Mouse (Mus musculus): ENCODE results near the gene Pim1. TPM values are rescaled to one million over a fixed set of nuclear protein-coding genes. Genes with fewer than 3 reads are reported as not detected.
A peak's percentile ranks its signal among the peaks of the same experiment; 100 is the strongest.
"Not testable (repeated sequence)": the region's sequence is repeated elsewhere in the genome, so short reads cannot be mapped to it uniquely, and the experiment has no call there.

The Pim1 gene
- total RNA-seq, 1 experiment from 2014 or later: 588 TPM

- ATAC-seq (replicated peaks in 1 of 2; ENCODE audit: insufficient read depth in 1 of 2, low FRiP score in 2 of 2, low TSS enrichment in 1 of 2, low read depth in 1 of 2, poor library complexity in 2 of 2, severe bottlenecking in 2 of 2): peak; percentile 16 to 24; a peak in 3 of 4 replicates
Measured at GRCm38 (mm10) chr17:29488978-29489970, 1.3 kb upstream of the Pim1 start.

- ATAC-seq (replicated peaks in 1 of 2; ENCODE audit: insufficient read depth in 1 of 2, low FRiP score in 2 of 2, low TSS enrichment in 1 of 2, low read depth in 1 of 2, poor library complexity in 2 of 2, severe bottlenecking in 2 of 2): peak; percentile 61 to 75
Measured at GRCm38 (mm10) chr17:29489971-29490712, 411 bp upstream of the Pim1 start.

GRCm38 (mm10) chr17:29491591-29492268, 1.2 kb downstream of the Pim1 start:
- ATAC-seq (replicated peaks in 1 of 2; ENCODE audit: insufficient read depth in 1 of 2, low FRiP score in 2 of 2, low TSS enrichment in 1 of 2, low read depth in 1 of 2, poor library complexity in 2 of 2, severe bottlenecking in 2 of 2): no peak

DNA sequence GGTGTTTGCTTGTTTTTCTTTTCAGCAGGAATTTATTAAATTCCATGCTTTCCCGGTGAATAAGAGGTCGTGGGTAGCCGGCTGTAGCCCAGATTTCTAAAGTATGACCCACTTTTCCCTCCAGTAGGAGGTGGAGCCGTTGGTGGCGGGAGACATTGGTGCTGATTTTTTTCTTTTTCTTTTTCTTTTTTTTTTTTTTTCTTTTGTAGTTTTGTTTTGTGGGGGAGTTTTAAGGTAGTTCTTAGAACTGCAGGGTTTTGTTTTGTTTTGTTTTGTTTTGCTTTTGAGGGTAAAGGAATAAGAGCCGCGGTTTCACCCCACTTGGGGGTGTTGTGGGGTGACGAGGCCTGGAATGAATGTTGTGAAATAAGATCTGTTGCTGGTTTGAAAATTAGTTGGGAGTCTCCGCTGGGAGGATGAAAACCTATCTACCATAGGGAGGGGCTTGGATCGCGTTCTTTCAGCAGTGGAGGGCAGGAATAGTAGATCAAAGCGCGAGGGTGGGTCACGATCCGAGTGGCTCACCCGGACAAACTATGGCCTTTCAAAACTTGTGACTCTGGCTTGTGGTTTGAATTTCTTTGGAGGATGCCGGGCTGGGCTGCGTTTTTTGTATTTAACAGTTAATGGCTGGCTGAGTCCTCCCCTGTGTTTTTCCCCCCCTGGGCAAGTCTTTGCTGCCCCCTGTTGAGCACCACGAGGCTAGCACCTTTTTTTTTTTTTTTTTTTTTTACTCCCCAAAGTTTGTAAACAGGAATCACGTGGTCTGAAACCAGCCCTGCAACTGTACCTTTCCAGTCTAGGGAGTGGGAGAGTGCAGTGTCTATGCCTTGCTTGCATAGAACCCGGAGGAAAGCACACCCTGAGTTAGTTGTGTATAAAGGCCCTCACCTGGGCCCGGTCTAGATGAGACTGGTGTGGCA, 2.0 kb downstream of the Pim1 start:
- peak; percentile 22 to 39 for ATAC-seq (replicated peaks in 1 of 2; ENCODE audit: insufficient read depth in 1 of 2, low FRiP score in 2 of 2, low TSS enrichment in 1 of 2, low read depth in 1 of 2, poor library complexity in 2 of 2, severe bottlenecking in 2 of 2)

DNA sequence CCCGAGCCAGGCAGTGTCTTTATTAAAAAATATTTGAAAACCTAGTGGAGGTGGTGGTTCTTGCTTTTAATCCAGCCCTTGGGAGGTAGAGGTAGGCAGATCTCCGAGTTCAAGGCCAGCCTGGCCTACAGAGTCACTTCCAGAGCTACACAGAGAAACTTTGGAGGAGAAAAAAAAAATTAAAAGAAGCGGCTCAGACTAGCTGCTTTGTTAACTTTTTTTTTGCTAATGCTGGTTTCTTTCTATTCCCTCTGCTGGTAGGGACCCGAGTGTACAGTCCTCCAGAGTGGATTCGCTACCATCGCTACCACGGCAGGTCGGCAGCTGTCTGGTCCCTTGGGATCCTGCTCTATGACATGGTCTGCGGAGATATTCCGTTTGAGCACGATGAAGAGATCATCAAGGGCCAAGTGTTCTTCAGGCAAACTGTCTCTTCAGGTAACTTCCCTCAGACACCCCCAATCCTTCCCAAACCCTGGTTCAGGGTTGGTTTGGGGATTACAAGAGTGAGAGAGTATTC, 3.0 kb downstream of the Pim1 start:
- ATAC-seq (replicated peaks in 1 of 2; ENCODE audit: insufficient read depth in 1 of 2, low FRiP score in 2 of 2, low TSS enrichment in 1 of 2, low read depth in 1 of 2, poor library complexity in 2 of 2, severe bottlenecking in 2 of 2): no peak

DNA sequence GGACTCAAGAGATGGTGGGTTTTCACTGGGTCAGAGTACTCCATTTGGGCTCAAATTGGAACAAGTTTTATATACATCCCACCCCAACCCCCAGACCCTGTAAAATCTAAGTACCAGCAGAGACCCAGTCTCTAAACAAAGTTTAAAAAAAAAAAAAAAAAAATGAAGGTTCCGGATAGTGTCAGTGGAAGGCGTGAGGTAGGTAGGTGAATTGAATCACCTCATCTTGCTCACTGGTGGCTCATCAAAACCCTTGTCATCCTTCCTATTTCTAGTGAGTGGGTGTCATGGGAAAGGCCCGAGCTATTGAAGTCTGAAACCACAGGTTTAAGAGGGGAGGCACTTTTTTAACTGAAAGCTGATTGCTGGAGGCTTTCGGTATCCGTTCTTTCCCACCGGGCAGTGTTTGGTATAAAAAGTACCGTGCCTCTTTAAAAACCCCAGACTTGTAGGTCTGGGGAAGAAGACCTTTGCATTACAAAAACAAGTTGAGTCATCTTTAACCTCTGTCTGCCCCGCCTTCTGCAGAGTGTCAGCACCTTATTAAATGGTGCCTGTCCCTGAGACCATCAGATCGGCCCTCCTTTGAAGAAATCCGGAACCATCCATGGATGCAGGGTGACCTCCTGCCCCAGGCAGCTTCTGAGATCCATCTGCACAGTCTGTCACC, 3.6 kb downstream of the Pim1 start:
- ATAC-seq (replicated peaks in 1 of 2; ENCODE audit: insufficient read depth in 1 of 2, low FRiP score in 2 of 2, low TSS enrichment in 1 of 2, low read depth in 1 of 2, poor library complexity in 2 of 2, severe bottlenecking in 2 of 2): no peak

GRCm38 (mm10) chr17:29494732-29495076, 4.2 kb downstream of the Pim1 start:
- no peak for ATAC-seq (replicated peaks in 1 of 2; ENCODE audit: insufficient read depth in 1 of 2, low FRiP score in 2 of 2, low TSS enrichment in 1 of 2, low read depth in 1 of 2, poor library complexity in 2 of 2, severe bottlenecking in 2 of 2)

DNA sequence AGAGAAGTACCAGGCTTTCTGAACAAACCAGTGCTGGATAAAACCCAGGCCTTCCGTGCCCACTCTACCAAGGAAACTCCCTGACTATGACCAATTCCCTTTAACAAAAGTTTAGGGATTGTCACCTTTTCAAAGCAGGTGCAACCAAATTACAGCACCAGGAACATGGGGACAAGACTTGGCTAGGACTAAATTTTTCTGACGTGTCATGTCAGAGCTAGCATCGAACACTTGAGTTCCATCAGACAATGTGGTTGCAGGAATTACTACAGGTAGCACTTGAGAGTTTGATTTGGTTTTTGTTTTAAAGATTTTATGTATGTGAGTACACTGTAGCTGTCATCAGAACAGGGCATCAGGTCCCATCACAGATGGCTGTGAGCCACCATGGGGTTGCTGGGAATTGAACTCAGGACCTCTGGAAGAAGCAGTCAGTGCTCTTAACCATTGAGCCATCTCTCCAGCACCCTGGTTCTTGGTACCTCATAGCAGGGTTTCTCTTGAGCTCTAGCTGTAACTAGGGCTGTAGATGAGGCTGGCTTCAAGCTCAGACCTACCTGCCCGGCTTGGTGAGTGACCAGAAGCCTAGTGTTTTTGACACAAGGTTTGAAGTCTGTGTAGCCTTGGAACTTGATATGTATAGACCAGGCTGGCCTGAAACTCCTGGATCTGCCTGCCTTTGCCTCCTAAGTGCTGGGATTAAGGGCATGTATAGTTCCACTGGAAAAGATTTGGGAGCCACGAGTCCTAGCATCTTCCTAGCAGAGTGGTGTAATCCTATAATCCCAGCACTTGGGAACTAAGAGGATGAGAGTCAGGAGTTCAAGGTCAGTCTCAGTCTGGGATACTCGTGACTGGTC, 5.9 kb downstream of the Pim1 start:
- no peak for ATAC-seq (replicated peaks in 1 of 2; ENCODE audit: insufficient read depth in 1 of 2, low FRiP score in 2 of 2, low TSS enrichment in 1 of 2, low read depth in 1 of 2, poor library complexity in 2 of 2, severe bottlenecking in 2 of 2)

DNA sequence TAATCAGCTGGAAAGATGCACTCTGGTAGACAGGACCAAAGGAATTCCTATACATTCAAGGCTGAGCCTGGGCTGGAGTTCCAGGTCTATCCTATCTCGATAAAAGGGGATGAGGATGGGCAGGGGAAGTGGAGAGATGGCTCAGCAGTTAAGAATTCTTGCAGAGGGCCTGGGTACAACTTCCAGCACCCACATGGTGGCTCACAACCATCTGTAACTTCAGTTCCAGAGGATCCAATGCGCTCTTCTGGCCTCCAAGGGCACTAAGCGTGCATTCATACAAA, 6.5 kb downstream of the Pim1 start:
- ATAC-seq (replicated peaks in 1 of 2; ENCODE audit: insufficient read depth in 1 of 2, low FRiP score in 2 of 2, low TSS enrichment in 1 of 2, low read depth in 1 of 2, poor library complexity in 2 of 2, severe bottlenecking in 2 of 2): no peak

DNA sequence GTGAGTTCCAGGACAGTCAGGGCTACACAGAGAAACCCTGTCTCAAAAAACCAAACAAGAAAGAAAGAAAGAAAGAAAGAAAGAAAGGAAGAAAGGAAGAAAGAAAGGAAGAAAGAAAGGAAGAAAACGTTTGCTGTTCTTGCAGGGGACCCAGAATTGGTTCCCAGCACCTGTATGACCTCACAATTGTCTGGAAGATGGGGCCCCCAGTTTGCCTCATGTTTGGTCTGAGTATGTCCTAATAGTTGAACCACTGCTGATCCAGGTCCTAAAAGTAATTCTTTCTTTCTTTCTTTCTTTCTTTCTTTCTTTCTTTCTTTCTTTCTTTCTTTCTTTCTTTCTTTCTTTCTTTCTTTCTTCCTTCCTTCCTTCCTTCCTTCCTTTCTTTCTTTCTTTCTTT, 6.9 kb downstream of the Pim1 start:
- not testable (repeated sequence) for ATAC-seq (replicated peaks in 1 of 2; ENCODE audit: insufficient read depth in 1 of 2, low FRiP score in 2 of 2, low TSS enrichment in 1 of 2, low read depth in 1 of 2, poor library complexity in 2 of 2, severe bottlenecking in 2 of 2)

GRCm38 (mm10) chr17:29498028-29498427, 7.5 kb downstream of the Pim1 start:
- ATAC-seq (replicated peaks in 1 of 2; ENCODE audit: insufficient read depth in 1 of 2, low FRiP score in 2 of 2, low TSS enrichment in 1 of 2, low read depth in 1 of 2, poor library complexity in 2 of 2, severe bottlenecking in 2 of 2): peak; percentile 77 to 82

DNA sequence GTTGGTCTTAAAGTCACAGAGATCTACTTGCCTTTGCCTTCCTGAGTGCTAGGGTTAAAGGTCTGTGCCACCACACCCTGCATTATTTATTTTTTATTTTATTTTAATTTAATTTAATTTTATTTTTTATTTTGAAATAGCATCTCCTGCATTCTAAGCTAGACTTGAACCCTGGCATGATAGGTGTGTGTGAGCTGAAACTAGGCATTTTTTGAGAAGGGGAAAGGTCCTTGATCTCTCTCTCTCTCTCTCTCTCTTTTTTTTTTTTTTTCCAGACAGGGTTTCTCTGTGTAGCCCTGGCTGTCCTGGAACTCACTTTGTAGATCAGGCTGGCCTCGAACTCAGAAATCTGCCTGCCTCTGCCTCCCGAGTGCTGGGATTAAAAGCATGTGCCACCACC, 8.4 kb downstream of the Pim1 start:
- ATAC-seq (replicated peaks in 1 of 2; ENCODE audit: insufficient read depth in 1 of 2, low FRiP score in 2 of 2, low TSS enrichment in 1 of 2, low read depth in 1 of 2, poor library complexity in 2 of 2, severe bottlenecking in 2 of 2): not testable (repeated sequence)

- ATAC-seq (replicated peaks in 1 of 2; ENCODE audit: insufficient read depth in 1 of 2, low FRiP score in 2 of 2, low TSS enrichment in 1 of 2, low read depth in 1 of 2, poor library complexity in 2 of 2, severe bottlenecking in 2 of 2): no peak
Measured at GRCm38 (mm10) chr17:29499511-29499910, 9.0 kb downstream of the Pim1 start.

DNA sequence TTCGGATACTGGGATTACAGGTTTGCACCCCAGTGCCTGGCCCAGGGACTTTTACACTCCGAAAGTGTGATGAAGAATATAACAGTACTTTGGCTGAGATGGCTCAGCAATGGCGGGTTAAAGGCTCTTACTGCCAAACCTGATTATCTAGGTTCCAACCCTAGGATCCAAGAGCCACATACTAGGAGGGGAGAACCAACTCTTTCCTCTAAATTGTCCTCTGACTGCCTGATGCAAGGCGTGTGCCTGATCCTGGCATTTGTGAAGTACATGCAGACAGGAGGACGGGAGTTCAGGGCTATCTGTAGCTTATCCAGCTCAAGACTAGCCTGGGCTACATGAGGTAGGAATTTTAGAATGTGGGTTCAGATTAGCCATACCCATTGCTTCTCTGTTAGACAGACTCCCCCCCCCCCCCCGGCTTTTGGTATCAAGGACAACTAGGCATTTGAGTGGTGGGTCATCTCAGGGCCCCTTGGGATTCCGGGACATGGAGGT, 9.7 kb downstream of the Pim1 start:
- ATAC-seq (replicated peaks in 1 of 2; ENCODE audit: insufficient read depth in 1 of 2, low FRiP score in 2 of 2, low TSS enrichment in 1 of 2, low read depth in 1 of 2, poor library complexity in 2 of 2, severe bottlenecking in 2 of 2): no peak

DNA sequence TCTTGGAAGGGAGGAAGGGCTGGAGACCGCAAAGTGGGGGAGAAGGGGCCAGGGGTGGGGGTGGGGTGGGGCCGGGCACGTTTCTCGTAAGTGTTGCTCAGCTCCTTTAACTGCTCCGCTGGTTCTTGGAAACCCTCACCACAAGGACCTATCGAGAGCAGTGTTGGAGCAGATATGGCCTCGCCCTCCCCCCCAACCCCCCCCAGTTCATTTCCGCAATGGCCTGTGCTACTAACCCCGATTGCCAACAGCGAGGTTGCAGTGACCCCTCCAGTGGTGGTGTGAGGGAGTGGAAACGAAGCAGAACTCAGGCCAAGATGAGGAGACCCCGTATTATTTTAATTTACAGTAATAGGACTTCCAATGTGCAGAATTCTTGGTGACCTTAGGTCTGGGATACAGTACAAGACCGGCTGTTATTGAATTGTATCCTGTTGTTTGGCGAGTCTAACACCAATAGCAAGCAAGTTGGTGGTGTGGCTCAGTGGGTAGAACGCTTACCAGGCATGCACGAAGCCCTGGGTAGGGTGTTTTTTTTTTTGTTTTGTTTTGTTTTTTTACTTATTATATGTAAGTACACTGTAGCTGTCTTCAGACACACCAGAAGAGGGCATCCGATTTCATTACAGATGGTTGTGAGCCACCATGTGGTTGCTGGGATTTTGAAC, 10.4 kb downstream of the Pim1 start:
- ATAC-seq (replicated peaks in 1 of 2; ENCODE audit: insufficient read depth in 1 of 2, low FRiP score in 2 of 2, low TSS enrichment in 1 of 2, low read depth in 1 of 2, poor library complexity in 2 of 2, severe bottlenecking in 2 of 2): peak; percentile 30 to 51; a peak in 3 of 4 replicates

Measured in hematopoietic stem cell, adult 5-6 weeks (primary cell).